Mouse (Mus musculus): ENCODE measurements around the gene Ppa1. TPM values are rescaled to one million over a fixed set of nuclear protein-coding genes. Genes with fewer than 3 reads are reported as not detected.

Gene Ppa1
- polyA plus RNA-seq, 1 experiment from 2014 or later, result 113 TPM

DNA sequence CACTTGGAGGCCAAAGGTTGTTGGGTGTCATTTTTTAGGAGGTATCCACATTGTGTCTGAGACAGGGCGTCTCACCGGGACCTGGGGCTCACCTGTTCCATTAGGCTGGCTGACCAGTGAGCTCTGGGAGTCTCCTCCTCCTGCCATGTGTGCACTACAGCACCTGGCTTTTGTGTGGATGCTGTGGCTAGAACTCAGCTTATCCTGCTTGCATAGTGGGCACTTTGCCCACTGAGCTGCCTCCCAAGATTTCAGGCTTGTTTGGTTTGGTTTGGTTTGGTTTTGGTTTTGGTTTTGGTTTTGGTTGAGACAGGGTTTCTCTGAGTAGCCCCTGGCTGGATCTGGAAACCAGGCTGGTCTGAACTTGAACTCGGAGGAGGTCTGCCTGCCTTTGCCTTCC is 73.9 kb downstream of the Ppa1 start:
- Histone ChIP-seq H3K27ac (replicated peaks) (no peak overlapping the region), H3K4me1 (peaks cover 8% of the 10 kb centered on the region), H3K9ac (no peak overlapping the region), H3K36me3 (peaks cover 11% of the 10 kb centered on the region), H3K4me3 (no peak overlapping the region), H3K9me3 (no peaks in the 10 kb centered on the region), H3K4me2 (no peak overlapping the region), H3K27me3 (replicated peaks) (no peaks in the 10 kb centered on the region)
- no peak for ATAC-seq (ENCODE audit: extremely low read depth, insufficient number of reproducible peaks, low FRiP score, low TSS enrichment)
- WGBS, result 79% methylated on average over 3 of the region's 3 CpGs

DNA sequence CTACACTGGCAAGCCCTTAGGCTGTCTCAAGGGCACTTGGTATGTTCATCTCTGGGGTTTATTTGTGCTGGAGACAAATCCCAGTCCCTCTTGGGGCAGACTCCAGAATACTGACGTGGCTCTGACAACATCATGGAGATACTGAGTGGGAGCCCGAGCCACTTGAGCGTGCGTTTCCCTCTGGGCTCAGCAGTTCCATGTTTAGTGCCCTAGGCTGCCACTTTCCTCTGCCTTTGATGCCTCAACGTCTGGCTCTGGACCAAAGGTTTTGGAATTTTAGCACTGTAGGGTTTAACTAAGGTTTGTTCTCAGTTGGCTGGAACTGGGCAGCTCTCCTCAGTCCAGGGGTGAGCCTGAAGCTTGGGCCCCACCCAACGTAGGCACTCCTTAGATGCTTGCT is 74.9 kb downstream of the Ppa1 start:
- Histone ChIP-seq H3K4me2 (no peak overlapping the region), H3K27ac (replicated peaks) (no peak overlapping the region), H3K4me1 (peaks cover 8% of the 10 kb centered on the region), H3K4me3 (no peak overlapping the region), H3K36me3 (peaks cover 21% of the 10 kb centered on the region), H3K9me3 (no peaks in the 10 kb centered on the region), H3K27me3 (replicated peaks) (no peaks in the 10 kb centered on the region), H3K9ac (no peak overlapping the region)
- no peak for ATAC-seq (ENCODE audit: extremely low read depth, insufficient number of reproducible peaks, low FRiP score, low TSS enrichment)
- 35% methylated on average over 6 of the region's 6 CpGs for WGBS

Other genes starting within 250 kb of the Ppa1 start
- 0.09 TPM in 1 of 2 replicates, not detected in the other for gene Nodal, start 230.6 kb upstream of the Ppa1 start, polyA plus RNA-seq (2015; fragmentation: Nextera tagmentation; extraction: Ambion mirVana)
- 50.8 and 57.1 TPM in 2 replicates for gene Eif4ebp2, start 195.9 kb upstream of the Ppa1 start, polyA plus RNA-seq (2015; fragmentation: Nextera tagmentation; extraction: Ambion mirVana)
- gene Lrrc20, start 172.8 kb upstream of the Ppa1 start, polyA plus RNA-seq (2015; fragmentation: Nextera tagmentation; extraction: Ambion mirVana), result 12.1 and 13.2 TPM in 2 replicates
- gene Npffr1, start 53.1 kb upstream of the Ppa1 start, polyA plus RNA-seq (2015; fragmentation: Nextera tagmentation; extraction: Ambion mirVana), result 0.05 and 0.08 TPM in 2 replicates
- gene Sar1a, start 31.7 kb downstream of the Ppa1 start, polyA plus RNA-seq (2015; fragmentation: Nextera tagmentation; extraction: Ambion mirVana), result 156 and 159 TPM in 2 replicates
- gene Tysnd1, start 47.0 kb downstream of the Ppa1 start, polyA plus RNA-seq (2015; fragmentation: Nextera tagmentation; extraction: Ambion mirVana), result 19.1 and 19.2 TPM in 2 replicates
- gene Aifm2, start 66.7 kb downstream of the Ppa1 start, polyA plus RNA-seq (2015; fragmentation: Nextera tagmentation; extraction: Ambion mirVana), result 20.6 and 23.2 TPM in 2 replicates
- 57.3 and 65.3 TPM in 2 replicates for gene H2afy2, start 135.6 kb downstream of the Ppa1 start, polyA plus RNA-seq (2015; fragmentation: Nextera tagmentation; extraction: Ambion mirVana)

Measured in heart, embryonic 13.5 days (tissue).